Mouse (Mus musculus): Measurements from ENCODE around the gene Osbpl11. TPM values are rescaled to one million over a fixed set of nuclear protein-coding genes. Genes with fewer than 3 reads are reported as not detected.
"Not testable (repeated sequence)": the region's sequence is repeated elsewhere in the genome, so short reads cannot be mapped to it uniquely, and the experiment has no call there.

Gene Osbpl11
- polyA plus RNA-seq, 1 experiment from 2014 or later, result 19.7 TPM

DNA sequence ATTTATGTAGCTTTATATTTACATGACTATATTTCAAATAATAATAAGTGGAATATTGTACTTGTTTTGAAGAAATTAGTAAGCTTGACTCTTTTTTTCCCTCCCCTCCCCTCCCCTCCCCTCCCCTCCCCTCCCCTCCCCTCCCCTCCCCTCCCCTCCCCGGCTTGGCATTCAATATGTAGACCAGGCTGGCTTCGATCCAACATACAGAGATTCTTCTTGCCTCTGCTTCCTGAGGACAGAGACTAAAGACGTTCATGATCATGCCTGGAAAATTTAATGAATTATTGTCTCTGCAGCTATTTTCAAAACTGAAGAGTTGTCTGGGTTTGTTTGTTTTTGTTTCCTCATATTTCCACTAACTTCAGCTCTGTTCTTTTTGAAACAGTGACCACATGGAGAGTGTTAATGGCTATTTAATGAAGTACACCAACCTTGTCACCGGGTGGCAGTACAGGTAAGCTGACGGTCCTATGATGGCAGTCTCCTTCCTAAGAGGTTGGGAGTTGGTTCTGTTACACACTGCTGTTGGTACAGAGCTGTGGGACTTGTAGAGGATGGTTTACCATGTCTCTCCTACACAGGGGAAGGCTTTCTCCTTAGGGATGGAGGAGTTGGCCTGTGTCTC, 10.9 kb downstream of the Osbpl11 start:
- Histone ChIP-seq H3K36me3 (ENCODE audit: control insufficient read depth, insufficient read depth, low read length) (no peaks in the 10 kb centered on the region), H3K4me2 (replicated peaks; ENCODE audit: low read depth, low read length) (no peak overlapping the region), H3K9ac (ENCODE audit: low read depth, low read length) (no peak overlapping the region), H3K27me3 (ENCODE audit: control insufficient read depth, insufficient read depth, low read length) (no peaks in the 10 kb centered on the region), H3K4me1 (replicated peaks; ENCODE audit: control insufficient read depth, insufficient read depth, low read length) (no peaks in the 10 kb centered on the region), H3K9me3 (ENCODE audit: control insufficient read depth, low read length) (no peaks in the 10 kb centered on the region), H3K27ac (ENCODE audit: low read depth, low read length) (no peak overlapping the region), H3K4me3 (ENCODE audit: low read depth, low read length) (no peak overlapping the region)
- ATAC-seq (ENCODE audit: low FRiP score), result no peak
- 66% methylated on average over 4 of the region's 5 CpGs for WGBS
- peak; percentile 15 for DNase-seq (ENCODE audit: low spot score)

DNA sequence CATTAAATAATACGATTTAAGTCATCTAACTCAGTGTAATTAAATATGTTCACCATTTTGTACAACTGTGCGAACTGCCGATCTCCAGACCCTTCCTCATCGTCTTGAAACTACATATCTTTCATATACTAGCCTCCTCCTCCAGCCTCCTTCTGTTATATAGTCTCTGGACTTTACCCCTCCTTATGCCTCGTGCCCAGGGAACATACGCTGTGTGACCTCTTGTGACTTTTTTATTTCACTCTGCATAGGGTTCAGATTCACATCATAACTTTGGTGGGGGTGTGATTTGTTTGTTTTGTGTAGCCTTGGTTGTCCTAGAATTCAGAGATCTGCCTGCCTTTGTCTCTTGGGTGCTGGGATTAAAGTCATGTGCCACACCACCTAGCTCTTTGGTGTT, 11.7 kb downstream of the Osbpl11 start:
- ATAC-seq (ENCODE audit: low FRiP score) (no peak), DNase-seq (ENCODE audit: low spot score) (no peak)
- no peak overlapping the region for H3K4me2 ChIP-seq (replicated peaks; ENCODE audit: low read depth, low read length)
- H3K4me3 ChIP-seq (ENCODE audit: low read depth, low read length), result no peak overlapping the region
- H3K9me3 ChIP-seq (ENCODE audit: control insufficient read depth, low read length), result no peaks in the 10 kb centered on the region
- 91% methylated on average over 6 of the region's 6 CpGs for WGBS
- no peaks in the 10 kb centered on the region for H3K4me1 ChIP-seq (replicated peaks; ENCODE audit: control insufficient read depth, insufficient read depth, low read length)
- H3K9ac ChIP-seq (ENCODE audit: low read depth, low read length), result no peak overlapping the region
- H3K36me3 ChIP-seq (ENCODE audit: control insufficient read depth, insufficient read depth, low read length), result no peaks in the 10 kb centered on the region
- H3K27ac ChIP-seq (ENCODE audit: low read depth, low read length), result no peak overlapping the region
- H3K27me3 ChIP-seq (ENCODE audit: control insufficient read depth, insufficient read depth, low read length), result no peaks in the 10 kb centered on the region

DNA sequence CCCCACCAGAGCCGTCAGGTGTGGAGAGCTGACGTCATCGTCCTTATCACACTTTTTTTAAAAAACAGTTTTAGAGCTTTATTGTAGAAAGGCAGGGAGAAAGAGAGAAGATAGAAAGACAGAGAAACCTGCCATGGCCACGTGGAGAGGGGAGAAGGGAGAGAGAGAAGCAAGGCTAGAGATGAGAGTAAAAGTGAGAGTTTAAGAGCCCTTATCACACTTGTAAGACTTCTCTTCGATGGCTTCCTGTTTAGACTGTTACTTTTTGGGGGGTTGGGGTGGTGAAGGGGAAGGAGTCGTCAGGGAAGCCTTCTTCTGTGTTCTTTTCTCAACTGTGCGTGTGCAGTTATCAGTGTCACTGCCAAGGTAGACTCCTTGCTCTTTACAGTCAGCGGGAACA, 15.7 kb downstream of the Osbpl11 start:
- no peak overlapping the region for H3K4me3 ChIP-seq (ENCODE audit: low read depth, low read length)
- no peaks in the 10 kb centered on the region for H3K27me3 ChIP-seq (ENCODE audit: control insufficient read depth, insufficient read depth, low read length)
- no peaks in the 10 kb centered on the region for H3K9me3 ChIP-seq (ENCODE audit: control insufficient read depth, low read length)
- H3K36me3 ChIP-seq (ENCODE audit: control insufficient read depth, insufficient read depth, low read length), result no peaks in the 10 kb centered on the region
- 94% methylated on average over 8 of the region's 8 CpGs for WGBS
- no peaks in the 10 kb centered on the region for H3K4me1 ChIP-seq (replicated peaks; ENCODE audit: control insufficient read depth, insufficient read depth, low read length)
- DNase-seq (ENCODE audit: low spot score), result no peak
- H3K9ac ChIP-seq (ENCODE audit: low read depth, low read length), result no peak overlapping the region
- no peak overlapping the region for H3K27ac ChIP-seq (ENCODE audit: low read depth, low read length)
- ATAC-seq (ENCODE audit: low FRiP score), result no peak
- no peak overlapping the region for H3K4me2 ChIP-seq (replicated peaks; ENCODE audit: low read depth, low read length)

DNA sequence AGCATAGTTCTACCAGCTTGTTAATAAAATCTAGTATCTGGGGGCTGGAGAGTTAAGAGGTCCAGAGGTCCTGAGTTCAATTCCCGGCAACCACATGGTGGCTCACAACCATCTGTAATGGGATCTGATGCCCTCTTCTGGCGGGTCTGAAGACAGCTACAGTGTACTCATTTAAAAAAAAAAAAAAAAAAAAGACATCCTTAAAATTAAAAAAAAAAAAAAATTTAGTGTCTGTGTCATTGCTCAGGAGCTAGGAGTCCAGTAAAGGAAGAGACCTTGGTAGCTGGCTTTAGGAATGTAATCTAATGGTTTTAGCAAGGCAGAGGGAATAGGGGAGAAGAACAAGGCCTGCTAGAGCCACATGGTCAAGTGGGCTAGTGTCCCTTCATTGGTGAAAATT, 25.9 kb downstream of the Osbpl11 start:
- WGBS, result 78% methylated on average over 2 of the region's 2 CpGs
- Histone ChIP-seq H3K9ac (ENCODE audit: low read depth, low read length) (no peak overlapping the region), H3K36me3 (ENCODE audit: control insufficient read depth, insufficient read depth, low read length) (no peaks in the 10 kb centered on the region), H3K27me3 (ENCODE audit: control insufficient read depth, insufficient read depth, low read length) (no peaks in the 10 kb centered on the region), H3K4me3 (ENCODE audit: low read depth, low read length) (no peak overlapping the region), H3K4me1 (replicated peaks; ENCODE audit: control insufficient read depth, insufficient read depth, low read length) (no peaks in the 10 kb centered on the region), H3K4me2 (replicated peaks; ENCODE audit: low read depth, low read length) (no peak overlapping the region), H3K27ac (ENCODE audit: low read depth, low read length) (no peak overlapping the region), H3K9me3 (ENCODE audit: control insufficient read depth, low read length) (no peaks in the 10 kb centered on the region)
- DNase-seq (ENCODE audit: low spot score) (no peak), ATAC-seq (ENCODE audit: low FRiP score) (no peak)

DNA sequence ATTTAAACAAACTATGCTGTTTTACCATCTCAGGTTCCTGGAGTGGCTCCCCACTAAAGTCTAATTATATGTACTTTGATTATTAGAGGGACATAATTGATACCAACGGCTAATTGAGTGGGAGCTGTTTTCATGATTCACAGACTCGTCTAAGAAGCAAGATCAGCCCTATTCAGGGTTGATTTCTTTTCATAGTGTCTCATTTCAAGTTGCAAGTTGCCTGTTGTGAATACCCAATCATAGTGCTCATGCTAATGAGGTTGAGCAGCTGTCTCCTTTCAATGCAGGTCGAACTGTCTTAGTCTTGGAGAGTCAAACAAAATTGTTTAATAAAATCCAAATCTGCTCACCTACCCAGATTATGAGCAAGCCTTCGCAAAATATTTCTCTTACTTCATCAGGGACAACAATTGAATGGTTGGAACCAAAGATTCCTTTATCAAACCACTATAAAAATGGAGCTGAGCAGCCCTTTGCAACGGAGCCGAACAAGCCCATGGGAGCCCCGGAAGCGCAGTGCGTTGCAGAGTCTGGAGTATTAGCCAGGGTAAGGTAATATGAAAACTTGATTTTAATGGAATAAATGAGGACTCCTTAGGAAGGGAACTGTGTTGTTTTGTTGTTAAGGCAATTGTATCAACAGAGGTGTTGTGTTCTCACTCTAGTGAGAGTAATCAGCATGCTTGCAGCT, 31.6 kb downstream of the Osbpl11 start:
- DNase-seq (ENCODE audit: low spot score) (no peak), ATAC-seq (ENCODE audit: low FRiP score) (no peak)
- H3K4me3 ChIP-seq (ENCODE audit: low read depth, low read length), result no peak overlapping the region
- H3K9me3 ChIP-seq (ENCODE audit: control insufficient read depth, low read length), result no peaks in the 10 kb centered on the region
- no peak overlapping the region for H3K9ac ChIP-seq (ENCODE audit: low read depth, low read length)
- H3K27ac ChIP-seq (ENCODE audit: low read depth, low read length), result no peak overlapping the region
- no peak overlapping the region for H3K4me2 ChIP-seq (replicated peaks; ENCODE audit: low read depth, low read length)
- no peaks in the 10 kb centered on the region for H3K27me3 ChIP-seq (ENCODE audit: control insufficient read depth, insufficient read depth, low read length)
- 75% methylated on average over 9 of the region's 9 CpGs for WGBS
- no peaks in the 10 kb centered on the region for H3K36me3 ChIP-seq (ENCODE audit: control insufficient read depth, insufficient read depth, low read length)
- H3K4me1 ChIP-seq (replicated peaks; ENCODE audit: control insufficient read depth, insufficient read depth, low read length), result no peaks in the 10 kb centered on the region

DNA sequence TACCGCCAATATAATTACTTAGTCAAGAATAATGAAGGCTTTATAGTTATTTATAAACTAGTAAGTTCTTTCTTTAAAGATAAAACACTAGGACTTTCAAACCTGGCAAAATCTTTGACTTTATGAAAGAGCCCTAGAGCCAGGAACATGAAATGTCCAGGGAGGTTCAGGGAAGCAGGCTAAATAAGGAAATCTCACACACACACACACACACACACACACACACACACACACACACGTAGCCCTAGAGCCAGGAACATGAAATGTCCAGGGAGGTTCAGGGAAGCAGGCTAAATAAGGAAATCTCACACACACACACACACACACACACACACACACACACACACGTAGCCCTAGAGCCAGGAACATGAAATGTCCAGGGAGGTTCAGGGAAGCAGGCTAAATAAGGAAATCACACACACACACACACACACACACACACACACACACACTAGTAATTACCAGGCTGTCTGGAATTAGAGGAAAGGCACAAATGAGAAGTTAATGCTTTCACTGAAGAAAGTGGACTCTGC, 32.7 kb downstream of the Osbpl11 start:
- H3K4me3 ChIP-seq (ENCODE audit: low read depth, low read length); DNase-seq (ENCODE audit: low spot score); H3K4me1 ChIP-seq (replicated peaks; ENCODE audit: control insufficient read depth, insufficient read depth, low read length); ATAC-seq (ENCODE audit: low FRiP score); H3K27me3 ChIP-seq (ENCODE audit: control insufficient read depth, insufficient read depth, low read length); H3K36me3 ChIP-seq (ENCODE audit: control insufficient read depth, insufficient read depth, low read length); H3K9ac ChIP-seq (ENCODE audit: low read depth, low read length); H3K4me2 ChIP-seq (replicated peaks; ENCODE audit: low read depth, low read length); H3K27ac ChIP-seq (ENCODE audit: low read depth, low read length); H3K9me3 ChIP-seq (ENCODE audit: control insufficient read depth, low read length): not testable (repeated sequence)
- WGBS, result 96% methylated on average over 2 of the region's 3 CpGs

DNA sequence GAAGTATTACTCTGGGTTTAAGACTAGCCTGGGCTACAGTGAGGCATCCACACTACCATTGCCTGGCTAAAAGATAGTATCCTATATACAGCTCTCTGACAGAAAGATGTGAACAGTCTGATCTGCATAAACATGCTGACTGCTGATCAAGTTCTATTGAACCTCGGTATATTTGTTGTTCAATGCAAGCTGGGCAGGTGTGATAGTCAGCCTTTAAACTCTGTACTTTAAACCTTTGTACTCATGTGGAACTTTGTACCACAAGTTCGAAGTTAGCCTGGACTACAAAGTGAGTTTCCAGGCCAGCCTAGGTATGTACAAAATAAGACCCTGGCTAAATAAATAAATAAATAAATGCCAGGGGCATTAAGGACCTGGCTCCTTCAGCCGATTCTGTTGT, 37.6 kb downstream of the Osbpl11 start:
- H3K4me2 ChIP-seq (replicated peaks; ENCODE audit: low read depth, low read length), result no peak overlapping the region
- 0 out of 2 replicates have a peak, but pooled peaks cover 5% of the 10 kb centered on the region for H3K36me3 ChIP-seq (ENCODE audit: control insufficient read depth, insufficient read depth, low read length)
- H3K9me3 ChIP-seq (ENCODE audit: control insufficient read depth, low read length), result no peaks in the 10 kb centered on the region
- no peak for ATAC-seq (ENCODE audit: low FRiP score)
- 96% methylated on average over 3 of the region's 3 CpGs for WGBS
- H3K9ac ChIP-seq (ENCODE audit: low read depth, low read length), result no peak overlapping the region
- no peaks in the 10 kb centered on the region for H3K27me3 ChIP-seq (ENCODE audit: control insufficient read depth, insufficient read depth, low read length)
- H3K4me3 ChIP-seq (ENCODE audit: low read depth, low read length), result no peak overlapping the region
- no peak for DNase-seq (ENCODE audit: low spot score)
- H3K4me1 ChIP-seq (replicated peaks; ENCODE audit: control insufficient read depth, insufficient read depth, low read length), result no peaks in the 10 kb centered on the region
- no peak overlapping the region for H3K27ac ChIP-seq (ENCODE audit: low read depth, low read length)

DNA sequence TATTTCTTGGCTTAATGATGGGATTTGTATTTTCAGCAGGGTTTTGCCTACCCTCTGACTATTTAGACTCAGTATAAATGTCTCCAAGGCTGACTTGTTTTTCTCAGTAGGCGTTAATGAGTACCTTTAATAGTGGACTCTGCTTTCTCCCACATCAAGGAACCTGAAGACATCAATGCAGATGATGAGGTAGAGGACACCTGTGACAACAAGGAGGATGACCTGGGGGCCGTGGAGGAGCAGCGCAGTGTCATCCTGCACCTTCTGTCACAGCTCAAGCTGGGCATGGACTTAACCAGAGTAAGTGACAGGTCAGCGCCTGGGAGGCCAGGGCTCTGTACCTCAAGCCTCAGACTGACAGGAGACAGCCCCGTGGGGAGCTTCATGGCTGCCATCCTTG, 39.5 kb downstream of the Osbpl11 start:
- H3K9me3 ChIP-seq (ENCODE audit: control insufficient read depth, low read length), result no peaks in the 10 kb centered on the region
- no peak overlapping the region for H3K4me2 ChIP-seq (replicated peaks; ENCODE audit: low read depth, low read length)

DNA sequence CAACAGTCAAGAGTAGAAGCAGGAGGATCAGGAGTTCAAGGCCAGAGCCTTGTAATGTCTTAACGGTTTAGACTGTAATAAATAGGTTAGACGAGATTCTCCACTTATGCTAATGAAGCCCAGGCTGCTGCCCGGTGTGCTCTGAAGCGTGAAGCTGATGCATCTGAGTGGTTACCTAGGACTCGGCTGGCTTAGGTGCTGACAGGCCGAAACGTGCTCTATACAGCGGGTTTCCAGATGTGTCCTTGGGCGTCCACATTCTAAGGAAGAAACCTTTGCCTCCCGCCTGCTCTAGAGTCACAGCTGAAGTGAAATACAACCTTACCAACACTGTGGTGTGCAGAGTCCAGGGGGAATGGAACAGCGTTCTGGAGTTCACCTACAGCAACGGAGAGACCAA, 49.3 kb downstream of the Osbpl11 start:
- Histone ChIP-seq H3K27ac (ENCODE audit: low read depth, low read length) (no peak overlapping the region), H3K9me3 (ENCODE audit: control insufficient read depth, low read length) (no peaks in the 10 kb centered on the region), H3K9ac (ENCODE audit: low read depth, low read length) (no peak overlapping the region), H3K27me3 (ENCODE audit: control insufficient read depth, insufficient read depth, low read length) (no peaks in the 10 kb centered on the region), H3K4me2 (replicated peaks; ENCODE audit: low read depth, low read length) (no peak overlapping the region), H3K4me1 (replicated peaks; ENCODE audit: control insufficient read depth, insufficient read depth, low read length) (no peaks in the 10 kb centered on the region), H3K4me3 (ENCODE audit: low read depth, low read length) (no peak overlapping the region), H3K36me3 (ENCODE audit: control insufficient read depth, insufficient read depth, low read length) (no peaks in the 10 kb centered on the region)
- whole genome bisulfite sequencing, result 82% methylated on average over 12 of the region's 12 CpGs
- no peak for ATAC-seq (ENCODE audit: low FRiP score)
- no peak for DNase-seq (ENCODE audit: low spot score)

More for the DNA sequence above, 39.5 kb downstream of the Osbpl11 start:
- Histone ChIP-seq H3K27ac (ENCODE audit: low read depth, low read length) (no peak overlapping the region), H3K9ac (ENCODE audit: low read depth, low read length) (no peak overlapping the region), H3K4me1 (replicated peaks; ENCODE audit: control insufficient read depth, insufficient read depth, low read length) (no peaks in the 10 kb centered on the region), H3K27me3 (ENCODE audit: control insufficient read depth, insufficient read depth, low read length) (no peaks in the 10 kb centered on the region), H3K36me3 (ENCODE audit: control insufficient read depth, insufficient read depth, low read length) (0 out of 2 replicates have a peak, but pooled peaks cover 5% of the 10 kb centered on the region), H3K4me3 (ENCODE audit: low read depth, low read length) (no peak overlapping the region)
- ATAC-seq (ENCODE audit: low FRiP score) (no peak), DNase-seq (ENCODE audit: low spot score) (no peak)
- WGBS, result 93% methylated on average over 5 of the region's 5 CpGs

All from hindbrain, embryonic 11.5 days (tissue).